Mouse (Mus musculus) G1E (cell line): ENCODE results near the gene Gpatch8.

Source experiments
- CTCF ChIP-seq: IDR thresholded peaks from 2 replicates; pipeline ENCODE4 v1.5.1; 2012; ENCODE audit warnings: low read depth, low read length, inconsistent platforms, mixed read lengths
- GATA1 ChIP-seq: IDR thresholded peaks from 2 replicates; pipeline ENCODE4 v1.6.1; 2012; ENCODE audit warnings: borderline replicate concordance, low read length, inconsistent platforms, mixed read lengths
- TAL1 ChIP-seq: conservative IDR thresholded peaks from 2 replicates; pipeline ENCODE4 v1.6.1; 2012; ENCODE audit warnings: low read depth, low read length, inconsistent platforms, mixed read lengths

DNA sequence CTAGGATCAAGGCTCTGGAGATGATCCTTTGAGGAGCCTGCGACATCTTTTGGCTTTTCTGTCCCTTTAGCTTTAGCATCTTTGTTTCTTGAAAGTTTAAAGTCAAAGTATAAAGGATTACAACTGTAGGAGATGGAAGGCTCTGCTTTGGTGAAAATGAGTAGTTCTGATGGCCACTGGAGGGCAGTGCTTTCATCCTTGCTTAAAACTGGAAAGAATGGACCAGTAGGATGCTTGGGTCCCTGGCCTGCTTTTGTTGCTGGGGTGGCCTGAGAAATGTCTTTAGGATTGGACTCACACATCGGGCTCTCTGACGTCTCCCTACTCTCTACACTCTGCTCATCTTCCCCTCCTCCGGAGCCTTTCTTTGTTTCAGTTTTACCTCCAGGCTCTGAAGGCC is 75.3 kb downstream of the Gpatch8 start:
- TF ChIP-seq CTCF: no peak
- no peak for TF ChIP-seq TAL1
- TF ChIP-seq GATA1: no peak
